Mouse (Mus musculus): Measurements from ENCODE around the gene Rhbdf2.
"Not testable (repeated sequence)": the region's sequence is repeated elsewhere in the genome, so short reads cannot be mapped to it uniquely, and the experiment has no call there.

Rhbdf2 gene

DNA sequence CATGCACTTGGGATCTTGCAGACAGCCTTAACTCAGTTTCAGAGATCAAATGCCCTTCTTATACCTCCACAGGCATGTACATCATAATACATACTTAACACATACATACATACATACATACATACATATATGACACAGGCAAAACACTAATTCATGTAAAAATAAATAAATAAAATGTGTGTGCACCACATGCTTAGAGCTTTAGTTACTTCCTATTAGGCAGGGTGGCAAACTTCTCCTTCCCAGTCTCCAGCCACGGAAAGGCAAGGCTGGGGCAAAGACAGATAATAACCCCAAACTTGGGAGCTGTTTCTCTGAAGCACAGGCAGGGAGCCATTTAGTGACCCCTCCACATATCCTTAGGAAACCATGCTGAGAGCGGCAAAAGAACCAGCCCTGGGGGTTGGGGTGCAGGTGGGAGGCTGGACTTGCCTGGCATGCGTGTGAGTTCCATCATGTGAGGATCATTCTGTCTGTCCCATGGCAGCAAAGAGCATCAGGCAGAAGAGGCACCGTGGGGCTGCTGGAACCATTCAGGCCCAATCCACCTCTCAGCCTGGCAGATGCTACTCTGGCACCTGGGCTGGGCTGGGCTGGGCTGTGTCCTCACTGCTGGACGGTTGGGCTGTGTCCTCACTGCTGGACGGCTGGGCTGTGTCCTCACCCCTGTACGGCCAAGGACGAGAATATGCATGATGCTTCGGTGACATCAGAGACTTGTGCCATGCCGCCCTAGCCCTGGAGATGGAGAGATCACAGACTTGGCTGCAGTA, at the start of gene Rhbdf2:
Gene Rhbdf2, minus strand, starts transcription at position 721 of the 773 bp plus-strand sequence.
- ATAC-seq (ENCODE audit: insufficient number of reproducible peaks, low FRiP score, low TSS enrichment) = no peak

DNA sequence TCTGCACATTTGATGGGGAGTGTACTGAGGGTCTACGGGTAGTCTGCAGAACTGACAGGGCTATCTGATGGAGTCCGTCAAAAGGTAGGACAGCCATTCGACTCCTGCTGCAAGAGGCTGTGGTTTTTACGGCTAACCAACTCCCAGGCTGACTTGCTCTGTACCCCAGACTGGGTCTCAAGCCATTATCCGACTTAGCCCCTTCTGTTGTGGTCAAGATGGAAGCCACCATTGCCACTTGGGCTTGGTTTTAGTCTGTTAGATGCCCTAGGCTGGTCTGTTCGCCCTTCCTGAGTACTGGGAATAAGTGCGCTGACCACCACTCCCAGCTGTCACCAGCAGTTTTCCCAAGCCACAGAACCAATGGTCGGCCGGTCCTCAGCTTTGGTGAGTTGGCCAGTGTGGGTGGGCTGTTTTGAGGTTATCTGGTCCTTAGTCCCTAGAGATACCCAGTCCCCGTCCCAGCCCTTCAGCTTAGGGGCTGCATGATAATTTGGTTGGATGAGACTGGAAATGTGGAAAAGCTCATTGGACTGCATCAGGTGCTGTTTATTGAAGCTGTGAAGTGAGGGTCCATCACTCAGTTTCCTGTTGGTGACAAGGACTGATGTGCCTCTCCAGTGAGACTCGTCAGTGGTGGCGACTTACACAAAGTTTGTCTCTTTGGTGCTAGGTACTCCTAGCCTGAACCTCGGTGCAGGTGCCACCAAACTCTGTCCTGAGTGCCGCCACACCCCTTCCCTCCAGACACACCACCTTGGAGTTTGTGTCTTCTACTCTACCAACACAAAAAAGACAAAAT, 49.6 kb upstream of the Rhbdf2 start:
- no peak for ATAC-seq (ENCODE audit: insufficient number of reproducible peaks, low FRiP score, low TSS enrichment)

DNA sequence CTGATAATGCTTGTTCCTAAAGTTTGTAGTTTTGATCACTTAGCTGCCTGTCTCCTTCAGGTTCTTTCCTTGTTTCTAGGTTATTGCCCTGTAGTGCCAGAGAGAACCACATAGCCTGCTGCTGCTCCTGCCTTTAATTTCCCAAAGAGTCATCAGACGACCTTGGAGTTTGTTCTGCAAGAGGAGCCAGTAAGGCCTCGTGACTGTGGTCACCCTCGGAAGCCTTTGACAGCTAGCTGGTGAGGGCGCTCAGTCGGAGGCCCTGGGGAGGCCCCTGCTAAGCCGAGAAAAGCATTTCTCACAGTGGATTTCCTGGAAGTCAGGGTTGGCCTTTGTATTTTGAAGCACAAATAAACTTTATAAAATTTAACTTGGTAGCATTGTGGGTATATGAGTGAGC, 48.6 kb upstream of the Rhbdf2 start:
- ATAC-seq (ENCODE audit: insufficient number of reproducible peaks, low FRiP score, low TSS enrichment) = not testable (repeated sequence)

DNA sequence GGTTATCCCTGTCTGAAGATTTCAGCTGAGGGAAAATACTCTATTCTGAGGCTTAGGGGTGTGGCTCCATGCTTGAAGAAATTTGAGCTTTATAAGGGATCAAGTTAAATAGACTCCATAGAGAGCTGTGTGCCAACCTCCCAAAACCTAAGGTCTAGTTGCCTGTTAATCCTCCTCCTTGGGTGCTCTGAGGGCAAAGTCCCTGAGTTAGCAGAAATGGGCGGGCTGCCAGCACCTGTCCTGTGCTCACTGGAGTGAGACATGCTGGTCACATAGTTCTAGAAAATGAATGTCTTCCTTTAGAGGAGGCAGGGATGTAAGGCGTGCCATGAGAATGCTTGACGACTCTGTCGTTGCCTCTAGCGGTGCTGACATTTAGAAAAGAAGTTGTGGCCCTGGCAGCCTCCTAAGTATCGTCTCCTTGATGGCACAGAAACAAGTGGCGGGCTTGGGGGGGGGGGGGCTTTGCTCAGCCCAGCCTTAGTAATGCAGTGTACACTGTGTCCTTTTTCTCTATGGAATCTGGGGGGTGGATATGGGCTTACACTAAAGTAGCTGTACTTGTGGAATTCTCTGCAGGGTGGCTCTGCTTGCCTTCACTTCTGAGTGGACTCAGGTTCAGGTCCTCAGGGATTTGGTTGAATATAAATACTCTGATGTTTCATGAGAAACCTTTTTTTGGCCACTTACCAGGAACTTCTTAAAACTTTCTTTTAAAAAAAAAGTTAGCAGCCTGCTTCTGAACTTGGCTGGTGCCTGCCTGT, 48.0 kb upstream of the Rhbdf2 start:
- ATAC-seq (ENCODE audit: insufficient number of reproducible peaks, low FRiP score, low TSS enrichment) = no peak

DNA sequence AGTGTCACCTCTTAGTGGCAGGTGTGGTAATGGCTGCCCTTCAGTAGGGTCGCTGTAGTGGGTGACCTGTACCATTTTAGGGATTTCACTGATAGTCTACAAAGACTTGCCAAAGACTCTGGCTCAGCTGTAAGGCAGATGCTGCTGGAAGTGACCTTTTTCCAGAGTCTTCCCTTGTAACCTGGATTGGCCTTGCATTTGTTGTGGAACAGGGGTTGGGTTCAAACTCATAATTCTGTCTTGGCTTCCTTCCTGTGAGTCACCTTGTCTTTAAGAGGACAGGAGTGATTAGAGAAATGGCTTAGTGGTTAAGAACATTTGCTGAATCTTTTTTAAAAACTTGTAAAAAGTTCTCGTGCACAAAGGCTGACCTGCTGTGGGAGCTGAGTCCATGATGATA, 46.6 kb upstream of the Rhbdf2 start:
- ATAC-seq (ENCODE audit: insufficient number of reproducible peaks, low FRiP score, low TSS enrichment) = no peak

DNA sequence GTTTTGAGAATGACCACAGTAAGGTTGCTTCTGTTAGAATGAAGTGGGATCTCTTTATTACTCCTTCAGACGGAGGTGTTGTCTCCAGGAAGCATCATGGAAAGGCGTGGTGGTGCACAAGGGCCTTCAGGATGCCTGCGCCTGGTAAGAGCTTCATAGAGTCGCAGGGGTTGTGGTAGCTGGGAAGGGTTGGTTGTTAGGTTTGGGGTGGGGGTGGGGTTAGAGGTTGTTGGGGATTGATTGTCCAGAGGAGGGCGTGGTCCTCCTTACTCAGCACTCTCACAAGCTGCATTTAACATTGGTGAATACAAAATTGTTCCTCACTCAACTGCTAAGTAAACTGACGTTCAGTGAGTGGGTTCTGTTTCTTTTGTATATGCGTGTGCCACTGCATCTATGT, 45.8 kb upstream of the Rhbdf2 start:
- no peak for ATAC-seq (ENCODE audit: insufficient number of reproducible peaks, low FRiP score, low TSS enrichment)

DNA sequence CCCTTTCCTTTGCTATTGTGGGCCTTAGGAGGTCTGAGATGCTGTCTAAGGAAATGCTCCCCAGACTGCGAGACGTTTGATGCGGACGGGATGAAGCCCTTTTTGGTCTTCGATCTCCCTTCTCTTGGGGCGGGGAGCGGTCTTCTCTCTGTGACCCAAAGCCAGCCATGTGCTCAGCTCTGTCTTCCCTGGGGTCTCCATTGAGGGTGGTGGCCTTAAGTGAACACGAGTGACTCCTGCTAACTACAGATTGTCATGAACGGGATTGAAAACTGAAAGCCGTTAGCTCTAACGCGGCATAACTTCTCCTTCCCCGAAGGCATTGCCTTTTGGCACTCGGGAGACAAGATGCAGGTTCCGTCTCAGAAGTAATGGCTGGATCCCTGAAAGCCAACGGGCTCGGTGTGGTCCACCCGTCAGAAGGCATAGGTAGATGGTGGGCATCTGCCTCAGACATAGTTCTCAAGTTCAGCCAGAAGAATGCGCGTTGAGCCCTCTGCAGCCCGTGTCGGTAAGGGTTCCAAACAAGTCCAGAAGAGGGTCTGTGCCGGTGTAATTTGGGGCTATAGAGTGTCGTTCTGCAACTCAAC, 45.1 kb upstream of the Rhbdf2 start:
- ATAC-seq (ENCODE audit: insufficient number of reproducible peaks, low FRiP score, low TSS enrichment) = no peak

DNA sequence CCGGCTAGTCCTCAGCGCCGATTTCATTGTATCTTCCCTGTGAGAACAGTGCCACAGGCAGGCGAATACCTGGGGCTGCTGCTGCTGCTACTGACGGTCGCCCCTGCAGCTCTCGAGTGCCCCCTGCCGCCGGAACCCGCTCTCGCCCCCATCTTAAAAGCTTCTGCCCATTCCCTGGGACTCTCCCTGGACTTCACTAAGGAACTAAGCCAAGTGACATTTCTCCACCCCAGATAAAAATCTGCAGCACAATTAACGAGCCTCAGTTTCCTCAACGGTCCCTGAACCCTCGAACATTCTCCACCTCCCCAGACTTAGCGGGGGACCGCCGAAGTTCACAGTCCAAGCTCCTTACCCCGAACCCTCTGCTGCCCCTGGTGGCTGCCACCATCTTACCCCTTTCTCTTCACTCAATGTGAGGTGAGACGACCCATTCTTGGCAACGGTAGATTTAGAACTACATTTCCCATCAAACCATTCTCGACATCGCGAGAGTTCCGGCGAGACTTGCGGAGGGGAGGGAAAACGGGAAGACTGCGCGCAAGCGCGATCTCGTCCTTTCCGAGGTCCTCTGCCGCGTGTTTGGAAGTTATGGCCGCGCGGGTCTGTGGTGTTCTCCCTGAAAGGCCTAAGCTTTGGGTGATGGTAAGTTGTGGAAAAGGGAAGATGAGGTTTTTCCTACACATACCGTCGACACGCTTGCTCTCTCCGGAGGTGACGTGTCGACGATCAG, 44.5 kb upstream of the Rhbdf2 start:
- peak; percentile 87 for ATAC-seq (ENCODE audit: insufficient number of reproducible peaks, low FRiP score, low TSS enrichment)

DNA sequence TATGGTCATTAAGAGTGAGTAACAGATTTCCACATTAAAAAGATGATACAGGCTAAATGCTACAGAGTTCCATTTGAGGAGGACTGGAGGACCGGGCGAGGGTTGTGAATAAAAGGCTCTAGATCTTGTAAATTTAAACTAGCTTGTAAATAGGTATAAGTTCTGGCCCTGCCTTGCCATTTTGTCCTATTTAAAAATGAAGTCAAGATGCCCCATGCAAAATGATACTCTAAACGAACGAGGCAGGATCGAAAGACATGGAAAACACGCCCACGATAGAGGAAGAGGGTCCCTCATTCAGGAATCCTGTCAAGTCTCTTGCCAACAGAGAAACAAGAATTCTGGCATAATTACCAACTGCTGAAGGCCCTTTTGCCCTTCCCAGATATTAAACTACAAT, 43.6 kb upstream of the Rhbdf2 start:
- ATAC-seq (ENCODE audit: insufficient number of reproducible peaks, low FRiP score, low TSS enrichment) = no peak

DNA sequence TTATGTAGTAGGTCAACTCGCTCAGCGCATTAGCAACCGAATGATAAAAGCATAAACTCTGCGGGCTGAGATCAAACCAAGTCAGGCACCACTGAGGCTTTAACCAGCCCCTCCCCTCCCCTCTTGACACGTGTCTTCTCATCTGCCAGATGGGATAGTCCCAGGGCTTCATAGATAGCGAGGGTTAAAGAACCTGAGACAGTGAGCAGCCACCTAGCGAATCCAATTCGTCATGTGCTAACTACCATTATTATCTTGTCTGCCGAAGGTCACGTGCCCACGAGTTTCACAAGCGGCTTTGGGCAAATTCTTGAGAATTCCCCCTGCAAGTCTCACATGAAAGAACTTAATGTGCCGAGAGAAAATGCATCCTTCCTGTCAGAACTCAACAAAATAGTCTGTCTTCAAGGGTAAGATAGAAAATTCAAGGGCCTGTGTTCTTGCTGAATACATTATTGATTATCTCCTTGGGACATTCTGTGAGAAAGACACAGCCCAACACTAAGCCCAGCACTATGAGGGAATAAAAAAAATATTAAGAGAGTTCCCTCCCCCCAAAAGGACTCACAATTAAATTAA, 43.1 kb upstream of the Rhbdf2 start:
- no peak for ATAC-seq (ENCODE audit: insufficient number of reproducible peaks, low FRiP score, low TSS enrichment)

DNA sequence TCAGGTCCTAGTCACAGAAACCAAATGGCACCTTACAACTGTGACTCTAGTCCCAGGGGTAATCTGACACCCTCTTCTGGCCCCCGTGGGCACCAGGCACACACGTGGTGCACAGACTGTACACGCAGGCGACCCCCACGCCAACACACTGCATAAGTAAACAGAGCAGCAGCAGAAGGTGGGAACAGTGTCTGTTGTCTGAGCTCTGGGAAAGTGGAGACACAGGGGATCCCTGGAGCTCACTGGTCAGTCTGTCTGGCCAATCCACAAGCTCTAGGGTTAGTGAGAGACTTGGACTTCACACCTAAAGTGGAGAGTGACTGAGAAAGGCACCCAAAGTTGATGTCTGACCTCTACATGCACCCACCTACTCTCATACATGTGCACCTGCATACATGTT, 42.5 kb upstream of the Rhbdf2 start:
- ATAC-seq (ENCODE audit: insufficient number of reproducible peaks, low FRiP score, low TSS enrichment) = no peak

DNA sequence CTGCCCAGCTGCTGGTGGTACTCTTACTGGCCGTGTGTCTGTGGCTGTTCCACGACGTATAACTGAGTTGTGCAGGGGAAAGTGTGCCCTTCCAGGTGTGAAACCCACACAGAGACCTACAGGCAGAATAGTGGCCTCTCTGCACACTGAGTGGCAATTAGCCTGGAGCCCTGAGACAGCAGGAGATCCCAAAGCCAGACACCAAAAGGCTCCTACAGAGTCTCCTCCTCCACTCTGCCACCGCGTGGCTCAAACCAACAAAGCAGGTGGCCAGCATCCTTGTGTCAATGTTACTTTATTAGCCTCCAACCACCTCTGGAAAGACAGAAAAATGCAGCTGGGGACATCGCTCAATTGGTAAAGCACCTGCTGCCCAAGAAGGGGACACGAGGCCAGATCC, 42.0 kb upstream of the Rhbdf2 start:
- no peak for ATAC-seq (ENCODE audit: insufficient number of reproducible peaks, low FRiP score, low TSS enrichment)

DNA sequence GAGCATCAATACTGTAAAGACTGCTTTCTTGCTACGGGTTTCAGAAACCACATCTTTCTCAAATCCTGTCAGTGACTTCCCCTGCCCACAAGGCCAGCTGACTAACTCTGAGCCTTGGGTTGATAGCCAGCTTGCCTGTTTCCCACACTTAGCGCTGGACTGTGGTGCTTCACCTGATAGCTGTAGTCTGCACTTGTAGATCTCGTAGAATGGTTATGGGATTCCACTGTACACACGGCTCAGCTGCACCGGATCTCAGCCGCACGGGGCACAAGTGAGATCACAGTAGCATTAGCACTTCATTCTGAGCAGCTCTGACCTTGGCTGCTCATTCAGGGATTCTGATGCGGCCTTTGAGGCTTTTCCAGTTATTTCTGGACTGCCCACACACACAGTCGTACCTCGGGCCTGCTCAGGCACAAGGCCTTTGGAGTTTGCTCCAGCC, 41.6 kb upstream of the Rhbdf2 start:
- no peak for ATAC-seq (ENCODE audit: insufficient number of reproducible peaks, low FRiP score, low TSS enrichment)

DNA sequence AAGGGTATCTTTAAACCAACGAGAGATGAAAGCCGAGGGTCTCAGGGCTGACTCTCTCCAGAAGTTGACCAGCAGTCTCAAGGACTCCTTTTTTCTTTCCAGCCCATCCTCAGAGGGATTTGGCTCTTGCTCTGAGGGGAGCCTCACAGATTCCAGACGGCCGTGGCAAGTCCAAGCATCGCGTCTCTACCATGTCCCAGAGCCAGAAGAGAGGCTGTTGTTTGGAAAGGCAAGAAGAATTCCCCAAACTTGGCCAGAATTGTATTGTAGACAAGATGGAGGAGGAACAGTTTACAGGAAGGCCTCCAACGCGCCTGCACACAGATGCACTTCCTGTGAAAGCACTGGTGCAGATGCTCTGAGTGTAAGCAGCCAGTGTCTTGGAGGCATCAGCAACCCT, 41.1 kb upstream of the Rhbdf2 start:
- ATAC-seq (ENCODE audit: insufficient number of reproducible peaks, low FRiP score, low TSS enrichment) = no peak

DNA sequence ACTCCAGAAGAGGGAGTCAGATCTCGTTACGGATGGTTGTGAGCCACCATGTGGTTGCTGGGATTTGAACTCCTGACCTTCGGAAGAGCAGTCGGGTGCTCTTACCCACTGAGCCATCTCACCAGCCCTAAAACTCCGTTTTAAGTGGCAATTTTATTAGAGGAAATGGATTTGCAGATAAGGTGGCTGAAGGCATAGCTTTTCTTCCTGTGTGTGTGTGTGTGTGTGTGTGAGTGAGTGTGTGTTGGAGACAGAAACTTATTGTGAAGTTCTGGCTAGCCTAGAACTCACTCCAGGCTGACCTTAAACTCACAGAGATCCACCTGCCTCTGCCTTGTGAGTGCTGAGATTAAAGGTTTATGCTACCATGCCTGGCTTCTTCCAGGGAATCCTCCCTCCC, 40.2 kb upstream of the Rhbdf2 start:
- ATAC-seq (ENCODE audit: insufficient number of reproducible peaks, low FRiP score, low TSS enrichment) = not testable (repeated sequence)

DNA sequence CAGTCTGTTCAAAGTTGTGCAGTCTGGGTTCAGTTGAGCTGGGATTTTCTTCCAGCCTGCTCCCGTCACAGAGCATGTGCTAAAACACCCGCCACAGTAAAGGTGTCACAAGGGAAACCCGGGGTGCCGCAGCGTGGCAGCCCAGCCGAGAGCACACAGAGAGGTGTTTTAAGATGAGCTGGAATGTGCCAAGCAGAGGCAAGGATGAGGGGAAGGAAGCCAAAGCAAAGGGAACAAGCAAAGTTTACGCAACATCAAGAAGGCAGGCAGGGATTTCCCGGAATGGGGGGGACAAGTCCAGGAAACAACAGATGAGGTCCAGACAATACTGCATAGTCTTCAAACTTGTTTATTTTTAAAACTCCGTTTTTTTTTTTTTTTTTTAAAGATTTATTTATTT, 39.7 kb upstream of the Rhbdf2 start:
- no peak for ATAC-seq (ENCODE audit: insufficient number of reproducible peaks, low FRiP score, low TSS enrichment)

DNA sequence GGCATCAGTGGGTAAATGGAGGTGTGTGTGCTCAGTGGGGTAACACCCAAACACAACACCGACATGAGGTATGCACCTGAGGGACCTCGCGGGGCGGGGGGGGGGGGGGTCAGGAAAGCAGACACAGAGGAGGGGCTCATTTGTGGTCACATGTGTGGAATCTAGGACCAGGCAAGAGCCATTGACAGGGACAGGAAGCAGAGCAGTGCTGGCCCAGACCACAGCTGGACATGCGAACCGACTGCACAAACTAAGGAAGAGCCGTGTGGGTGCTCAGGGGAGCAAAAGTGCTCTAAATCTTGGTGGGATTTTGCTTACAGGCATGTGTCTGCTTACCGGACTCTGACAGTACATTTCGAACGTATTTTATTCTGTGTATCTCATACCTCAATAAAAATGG, 38.5 kb upstream of the Rhbdf2 start:
- ATAC-seq (ENCODE audit: insufficient number of reproducible peaks, low FRiP score, low TSS enrichment) = no peak

DNA sequence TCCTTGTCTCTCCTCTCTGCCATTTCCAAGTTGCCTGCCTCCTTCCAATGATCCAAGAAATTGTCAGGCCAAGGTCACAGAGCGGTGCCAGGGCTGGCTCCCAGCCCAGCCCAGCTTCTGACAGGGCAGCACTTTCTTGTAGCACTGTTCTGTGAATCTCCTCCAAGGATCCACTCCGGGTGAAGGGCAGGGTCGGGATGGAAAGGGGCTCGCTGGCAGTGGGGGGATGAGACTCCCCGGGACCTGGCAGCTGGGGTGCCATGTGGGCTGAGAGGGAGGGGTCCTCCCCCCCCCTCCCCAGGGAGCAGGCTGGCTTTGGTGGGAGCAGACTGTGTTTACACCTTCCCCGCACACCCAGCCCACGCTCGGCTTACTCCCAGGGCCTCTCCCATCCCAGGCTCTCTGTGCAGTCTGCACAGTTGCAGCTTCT, 35.1 kb upstream of the Rhbdf2 start:
- ATAC-seq (ENCODE audit: insufficient number of reproducible peaks, low FRiP score, low TSS enrichment) = 0 out of 2 replicates have a peak, but pooled peaks have one; percentile 18

DNA sequence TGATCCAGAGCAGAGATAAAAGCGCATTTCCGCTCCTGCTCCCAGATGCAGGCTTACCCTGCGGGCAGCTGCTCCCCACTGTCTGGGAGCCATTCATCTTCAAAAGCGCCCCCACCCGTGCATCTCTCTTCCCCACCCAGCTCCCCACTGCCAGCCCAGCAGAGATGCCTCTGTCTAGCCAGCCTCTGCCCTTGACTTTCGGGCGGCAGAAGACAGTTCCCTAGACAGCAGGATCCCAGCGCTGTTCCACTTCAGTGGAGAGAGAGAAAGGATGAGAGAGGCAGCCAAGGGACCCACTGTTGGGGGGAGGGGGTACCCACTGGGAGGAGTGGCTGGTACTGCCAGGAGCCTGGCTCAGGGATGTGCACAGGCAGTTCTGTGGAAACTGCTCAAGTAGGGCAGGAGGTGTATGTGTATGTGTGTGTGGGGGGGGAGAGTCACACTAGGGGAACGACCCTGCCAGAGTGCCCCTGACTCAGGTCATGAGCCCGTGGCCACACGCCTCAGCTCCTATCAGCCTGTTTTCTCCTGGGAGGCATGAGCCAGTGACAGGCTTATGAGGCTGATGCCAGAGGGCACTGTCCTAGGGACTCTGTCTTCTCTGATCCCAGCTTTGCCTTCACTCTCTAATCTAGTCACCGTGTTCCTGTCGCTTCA, 34.6 kb upstream of the Rhbdf2 start:
- no peak for ATAC-seq (ENCODE audit: insufficient number of reproducible peaks, low FRiP score, low TSS enrichment)

All from cerebellum, adult (tissue).